Mouse (Mus musculus) embryonic stem cell, embryonic (primary cell): ENCODE data around the gene Catsperg2.
"Not testable (repeated sequence)": the region's sequence is repeated elsewhere in the genome, so short reads cannot be mapped to it uniquely, and the experiment has no call there.

ENCODE experiments used
- CTCF ChIA-PET, 4 experiments: fragments of 300-600 bp in 2 of 4; fragments of 350-600 bp in 2 of 4; sonication (Branson Sonifier 250); formaldehyde crosslinking; loops; one replicate each; lab custom pipeline; 2022; ENCODE audit warnings: inconsistent platforms in 2 of 4; lab: Charles Lee
- POLR2A ChIA-PET, 4 experiments: fragments of 300-600 bp in 2 of 4; fragments of 350-600 bp in 2 of 4; sonication (Branson Sonifier 250); formaldehyde crosslinking; loops; one replicate each; lab custom pipeline; 2022; ENCODE audit warnings: antibody characterized with exemption in 4 of 4, inconsistent platforms in 1 of 4; lab: Charles Lee

The Catsperg2 gene

DNA sequence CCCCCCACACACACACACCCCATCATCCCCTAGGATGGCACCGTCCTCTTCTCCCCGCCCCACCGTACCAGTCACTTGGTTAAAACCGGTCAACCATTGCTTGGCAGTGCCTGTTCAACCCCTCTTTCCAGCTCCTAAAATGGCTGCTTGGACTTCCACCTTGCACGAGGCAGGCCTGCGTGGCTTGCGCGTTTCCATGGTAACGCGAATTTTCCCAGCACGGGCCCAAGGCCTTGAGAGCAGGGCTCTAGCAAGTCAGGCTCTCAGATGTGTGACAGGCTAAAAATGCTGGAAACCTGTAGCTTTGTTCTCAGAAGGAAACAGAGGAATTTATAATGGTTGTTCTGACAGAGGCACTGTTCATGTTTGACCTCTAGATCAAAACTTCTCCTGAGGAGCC, at the start of gene Catsperg2:
Gene Catsperg2 (minus strand): TSS at position 173 of the 400 bp plus-strand sequence.
- CTCF ChIA-PET = not testable (repeated sequence)
- POLR2A ChIA-PET = interaction anchor here in 1 of 4 experiments (0.8 kb wide), 1 partner anchor 78 kb away, joined by 4 read pairs; no protein-coding TSS in a partner anchor

DNA sequence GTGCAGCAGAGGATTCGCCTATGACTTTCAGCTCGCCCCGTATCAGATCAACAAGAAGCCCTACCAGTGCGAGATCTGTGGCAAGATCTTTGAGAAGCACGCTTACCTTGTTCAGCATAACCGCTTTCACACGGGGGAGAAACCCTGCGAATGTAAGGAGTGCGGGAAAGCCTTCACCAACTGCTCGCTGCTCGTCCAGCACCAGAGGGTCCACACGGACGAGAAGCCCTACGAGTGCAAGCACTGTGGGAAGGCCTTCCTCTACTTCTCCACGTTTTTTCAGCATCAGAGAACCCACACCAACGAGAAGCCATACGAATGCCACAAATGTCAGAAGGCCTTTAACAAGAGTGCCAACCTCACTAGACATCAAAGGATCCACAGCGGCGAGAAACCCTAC, 49.7 kb upstream of the Catsperg2 start:
- CTCF ChIA-PET = no interaction called here
- POLR2A ChIA-PET = no interaction called here

DNA sequence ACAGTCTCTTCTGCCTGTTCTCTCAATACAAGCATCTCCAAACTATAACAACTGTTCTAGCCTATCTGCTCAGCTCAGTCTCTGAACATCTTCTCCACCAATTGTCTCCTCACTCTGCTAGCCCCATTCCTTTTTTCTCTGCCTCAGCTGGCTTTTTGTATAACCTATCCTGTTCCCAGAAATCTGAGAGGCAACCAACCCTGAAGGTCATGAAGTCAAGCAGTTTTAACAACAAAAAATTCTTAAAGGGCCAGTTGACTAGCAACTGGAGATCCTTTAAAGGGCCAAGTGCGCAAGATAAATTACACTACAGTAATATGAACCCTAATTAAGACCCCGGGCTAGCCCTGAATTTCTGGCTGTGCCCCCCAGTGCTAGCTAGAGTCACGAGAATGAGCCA, 47.5 kb upstream of the Catsperg2 start:
- CTCF ChIA-PET = no interaction called here
- POLR2A ChIA-PET = interaction anchor here in 1 of 4 experiments (1.5 to 1.7 kb wide), 2 partner anchors 9 to 44 kb away, joined by 3 to 6 read pairs; partner anchors contain the start of gene Zfp30

DNA sequence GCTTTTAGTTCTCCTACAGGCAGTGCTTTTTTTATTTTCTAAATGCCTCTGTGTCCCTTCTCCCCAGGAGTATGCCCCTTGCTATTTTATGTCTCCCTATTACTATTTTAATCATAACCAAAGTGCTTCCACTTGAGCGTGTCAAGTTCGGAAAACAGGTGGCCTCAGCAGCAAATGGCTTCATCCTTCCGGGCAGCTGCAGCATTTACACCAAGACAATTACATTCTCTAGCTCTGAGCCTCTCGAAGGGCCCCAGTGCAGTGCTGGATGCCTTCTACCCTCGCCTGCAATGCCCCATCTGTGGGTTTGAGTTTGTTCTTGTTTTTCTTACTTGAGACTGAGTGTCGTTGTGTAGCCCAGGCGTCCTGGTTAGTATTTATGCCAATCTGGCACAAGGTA, 46.7 kb upstream of the Catsperg2 start:
- CTCF ChIA-PET = no interaction called here
- POLR2A ChIA-PET = interaction anchor here in 2 of 4 experiments (1.5 to 2.1 kb wide), 2 partner anchors 10 to 45 kb away, joined by 3 to 6 read pairs; partner anchors contain the start of gene Zfp30 (in 1 of the 2)

DNA sequence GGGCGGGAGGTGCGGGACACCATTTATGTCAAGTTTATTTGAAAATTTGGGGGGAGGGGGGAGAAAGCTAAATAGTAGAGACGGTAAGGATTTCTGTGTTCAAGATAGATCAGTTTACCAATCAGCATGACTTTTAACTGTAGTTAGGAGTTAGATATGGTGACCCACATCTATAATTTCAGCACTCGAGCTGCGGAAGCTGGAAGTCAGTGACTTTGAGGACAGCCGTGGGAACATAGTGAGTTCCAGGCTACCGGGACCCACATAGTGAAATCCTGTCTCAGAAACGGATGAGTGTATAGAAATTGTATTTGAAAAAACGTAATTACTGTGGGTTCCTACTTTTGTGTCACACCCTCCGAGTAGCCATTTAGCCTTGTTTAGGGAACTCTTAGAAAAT, 42.1 kb upstream of the Catsperg2 start:
- ChIA-PET POLR2A (interaction anchor here in 3 of 4 experiments (0.6 to 2.0 kb wide), 8 partner anchors 12 to 1393 kb away, joined by 3 to 6 read pairs (median 4); partner anchors contain the start of gene Zfp30 (in 2 of the 3)), CTCF (interaction anchor here in 2 of 4 experiments (0.5 to 1.1 kb wide), 2 partner anchors 216 to 386 kb away, joined by 4 to 5 read pairs; no protein-coding TSS in a partner anchor)

DNA sequence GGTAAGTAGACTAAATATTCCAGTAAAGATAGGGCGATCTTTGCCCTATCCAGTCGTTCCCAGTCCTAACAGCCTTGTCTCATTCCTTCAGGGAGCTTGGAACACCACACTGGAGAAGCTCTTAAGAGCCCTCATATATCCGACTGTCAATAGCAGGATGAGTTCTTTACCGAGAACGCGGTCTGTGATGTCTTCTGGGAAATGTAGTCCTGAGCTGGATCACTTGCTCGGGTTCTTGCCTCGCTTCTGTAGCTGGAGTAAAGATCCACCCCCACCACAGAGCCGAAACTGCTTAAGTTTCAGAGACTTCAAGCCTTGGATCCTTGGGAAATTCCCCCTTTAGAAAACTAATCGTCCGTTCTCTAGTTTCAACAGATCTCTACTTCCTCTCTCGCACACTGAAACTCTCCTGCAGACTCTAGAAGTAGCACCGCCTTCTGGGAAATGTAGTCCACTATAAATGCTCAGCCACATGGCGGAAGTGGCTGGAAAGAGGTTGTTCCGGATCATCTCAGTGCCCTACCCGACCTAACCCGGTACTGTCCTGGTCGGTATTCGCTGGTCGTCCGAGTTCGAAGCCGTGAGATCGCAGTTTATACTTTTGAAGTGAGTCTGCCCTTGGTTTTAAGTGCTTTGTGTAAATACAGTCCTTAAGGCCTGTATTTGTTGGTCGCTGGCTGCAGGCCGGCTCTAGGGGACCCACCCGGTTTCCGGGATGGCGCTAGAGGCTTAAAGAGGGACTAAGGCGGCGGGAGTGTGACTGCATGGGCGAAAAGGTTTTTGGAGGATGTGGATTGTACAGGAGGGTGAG, 41.5 kb upstream of the Catsperg2 start, which contains the start of gene Zfp84:
Gene Zfp84 (plus strand): TSS at position 463 of the 811 bp plus-strand sequence.
- CTCF ChIA-PET = interaction anchor here in 1 of 4 experiments (1.1 kb wide), 1 partner anchor 387 kb away, joined by 5 read pairs; no protein-coding TSS in a partner anchor
- POLR2A ChIA-PET = interaction anchor here (0.5 to 2.0 kb wide), 29 partner anchors 10 to 1121 kb away, joined by 3 to 18 read pairs (median 3); partner anchors contain the start of genes Zfp30 (in 2 of the 4), Gm26920 (in 1 of the 4), Zfp146 (in 1 of the 4) and Zfp260 (in 1 of the 4)

DNA sequence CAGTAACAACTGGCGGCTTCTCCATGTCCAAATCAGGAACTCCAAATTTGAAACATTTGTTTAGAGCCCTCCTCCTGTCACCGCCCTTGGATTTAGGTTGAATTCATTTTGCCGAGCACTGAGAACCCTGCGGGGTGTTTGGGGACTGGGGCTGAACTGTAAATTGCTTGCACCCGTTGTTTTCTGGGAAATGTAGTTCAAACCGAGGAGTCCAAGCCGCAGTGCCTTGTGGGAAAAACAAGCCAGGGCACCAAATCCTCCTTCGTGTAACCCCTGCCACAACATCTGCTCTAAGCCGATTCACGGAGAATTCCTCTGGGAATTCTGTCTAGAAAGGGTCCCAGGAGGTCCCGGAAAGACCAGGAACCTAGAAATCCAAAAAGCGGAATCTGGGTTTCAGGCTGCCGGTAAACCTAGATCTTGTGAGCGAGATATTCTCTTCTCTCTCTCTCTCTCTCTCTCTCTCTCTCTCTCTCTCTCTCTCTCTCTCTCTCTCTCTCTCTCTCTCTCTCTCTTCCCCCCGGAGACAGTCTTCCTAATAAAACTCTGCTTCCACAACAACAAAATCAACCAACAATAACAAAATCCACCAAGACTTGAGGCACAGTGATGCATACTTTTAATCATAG, 40.3 kb upstream of the Catsperg2 start:
- CTCF ChIA-PET = no interaction called here
- POLR2A ChIA-PET = interaction anchor here in 1 of 4 experiments (1.1 kb wide), 1 partner anchor 49 kb away, joined by 4 read pairs; the partner anchor contains the start of gene Zfp790

DNA sequence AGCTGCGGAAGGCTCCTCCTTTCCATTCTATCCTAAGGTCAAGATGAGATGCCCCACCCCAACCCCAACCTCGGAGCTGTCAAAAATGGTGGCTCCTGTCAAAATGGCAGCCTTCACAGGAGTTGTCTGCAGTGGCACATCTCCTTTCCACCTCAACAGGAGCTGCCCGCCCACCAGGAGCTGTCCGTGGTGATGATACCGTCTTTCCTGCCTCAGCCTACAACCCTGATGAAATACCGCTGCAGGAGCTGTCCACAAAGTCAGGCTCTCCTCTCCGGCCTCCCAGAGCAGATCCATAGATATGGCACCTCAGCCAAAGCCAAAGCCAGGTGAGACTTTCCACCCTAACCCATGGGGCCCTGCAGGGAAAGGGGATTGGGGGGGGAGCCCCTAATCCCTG, 37.9 kb upstream of the Catsperg2 start:
- POLR2A ChIA-PET = interaction anchor here in 2 of 4 experiments (0.5 to 1.8 kb wide), 8 partner anchors 19 to 516 kb away, joined by 3 to 8 read pairs (median 4); partner anchors contain the start of genes Gm26920 (in 1 of the 2), Thap8 (in 1 of the 2), Wdr62 (in 1 of the 2) and Zfp30 (in 1 of the 2)
- CTCF ChIA-PET = interaction anchor here in 2 of 4 experiments (0.6 to 1.1 kb wide), 2 partner anchors 11 to 551 kb away, joined by 3 read pairs; partner anchors contain the start of gene Catsperg1 (in 1 of the 2)

DNA sequence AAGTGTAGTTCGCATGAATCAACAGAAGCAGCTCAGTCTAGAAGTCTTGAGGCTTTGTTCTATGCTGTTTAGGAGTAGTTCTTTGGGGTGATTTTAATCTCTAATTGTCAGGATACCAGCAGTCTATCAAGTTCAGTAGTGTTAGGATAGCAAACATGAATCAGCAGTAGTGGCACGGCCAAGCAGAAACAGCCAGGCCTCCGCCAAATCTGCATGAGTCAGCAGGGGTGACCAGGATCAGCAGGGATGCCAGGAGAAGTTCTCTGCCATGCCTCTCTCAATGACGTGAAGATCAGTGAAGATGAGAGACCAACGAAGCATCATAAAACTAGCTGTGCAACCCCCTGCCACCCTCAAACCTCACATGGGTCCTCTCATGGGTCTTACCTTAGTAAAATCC, 33.6 kb upstream of the Catsperg2 start:
- CTCF ChIA-PET = no interaction called here
- POLR2A ChIA-PET = no interaction called here

DNA sequence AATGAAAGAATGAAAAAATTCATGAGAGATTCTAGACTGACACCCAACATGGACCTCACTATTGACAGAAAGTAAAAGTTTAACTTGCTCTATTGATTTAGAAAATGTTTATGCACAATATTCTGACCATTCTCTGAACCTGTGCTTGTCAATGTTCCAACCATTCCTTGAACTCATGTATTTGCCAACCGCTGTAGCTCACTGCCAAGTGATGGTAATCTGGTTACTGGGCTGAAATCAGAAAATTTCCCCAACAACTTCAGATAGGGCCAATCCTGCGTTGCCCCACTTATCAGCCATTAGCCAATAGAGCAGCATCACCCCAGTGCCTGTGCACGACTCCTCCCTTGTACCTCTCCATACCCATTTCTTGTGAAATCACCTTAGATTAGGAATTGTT, 15.4 kb upstream of the Catsperg2 start:
- ChIA-PET CTCF (interaction anchor here in 1 of 4 experiments (0.5 kb wide), 1 partner anchor 356 kb away, joined by 3 read pairs; no protein-coding TSS in a partner anchor), POLR2A (no interaction called here)

DNA sequence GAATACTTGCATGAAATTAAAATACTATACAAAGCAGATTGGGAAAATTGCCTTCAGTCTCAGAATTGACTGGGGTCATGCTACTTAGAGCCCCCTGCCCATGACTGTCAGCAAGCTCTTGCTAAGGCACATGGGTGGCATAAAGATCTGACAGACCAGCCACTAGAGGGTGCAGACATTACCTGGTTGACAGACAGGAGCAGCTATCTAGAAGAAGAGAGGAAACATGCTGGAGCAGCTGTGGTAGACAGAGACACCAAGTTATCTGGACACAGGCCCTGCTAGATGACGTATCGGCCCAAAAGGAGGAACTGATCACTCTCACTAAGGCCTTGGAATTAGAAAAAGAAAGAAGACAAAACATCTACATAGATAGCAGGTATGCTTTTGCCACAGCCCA, 1.2 kb upstream of the Catsperg2 start:
- POLR2A ChIA-PET = no interaction called here
- CTCF ChIA-PET = interaction anchor here in 3 of 4 experiments (0.5 to 1.1 kb wide), 4 partner anchors 26 to 746 kb away, joined by 3 to 6 read pairs (median 4); partner anchors contain the start of genes Eif3k (in 1 of the 3), Map4k1 (in 1 of the 3) and Zfp30 (in 1 of the 3)

DNA sequence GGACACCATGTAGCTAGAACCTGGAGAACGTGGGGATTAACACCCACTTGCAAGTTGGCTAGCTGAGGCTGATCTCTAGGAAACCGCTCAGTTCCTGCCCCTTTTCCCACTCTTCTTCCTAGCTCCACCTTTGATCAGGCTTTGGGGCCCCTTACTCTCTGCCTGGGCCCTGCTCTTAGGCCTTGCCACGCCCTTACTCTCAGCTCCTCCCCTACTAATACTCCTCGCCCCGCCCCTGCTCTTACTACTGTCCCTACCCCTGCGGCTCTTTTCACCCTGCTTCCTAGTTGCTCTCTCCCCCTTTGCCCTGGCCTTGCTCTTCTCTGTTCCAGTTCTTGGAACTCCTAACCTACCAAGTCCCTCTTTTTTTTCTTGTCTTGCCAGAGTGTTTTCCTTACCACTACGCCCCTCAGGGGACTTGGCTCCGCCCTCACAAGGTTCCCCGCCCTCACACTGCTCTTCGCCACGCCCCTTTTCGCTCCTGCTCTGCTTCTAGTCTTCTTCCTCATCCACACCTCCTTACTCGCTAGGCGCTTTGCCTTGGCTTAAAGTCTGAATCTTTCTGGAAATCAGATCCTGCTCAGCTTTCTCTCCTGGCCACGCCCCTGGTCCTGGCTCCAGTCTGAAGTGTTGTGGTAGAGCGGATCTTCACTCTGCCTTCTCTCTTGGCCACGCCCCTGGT, 1.2 kb downstream of the Catsperg2 start:
- ChIA-PET CTCF (interaction anchor here in 1 of 4 experiments (0.6 kb wide), 1 partner anchor 197 kb away, joined by 3 read pairs; no protein-coding TSS in a partner anchor), POLR2A (interaction anchor here in 2 of 4 experiments (0.6 to 1.2 kb wide), 2 partner anchors 78 to 259 kb away, joined by 3 to 5 read pairs; partner anchors contain the start of gene Zfp568 (in 1 of the 2))

DNA sequence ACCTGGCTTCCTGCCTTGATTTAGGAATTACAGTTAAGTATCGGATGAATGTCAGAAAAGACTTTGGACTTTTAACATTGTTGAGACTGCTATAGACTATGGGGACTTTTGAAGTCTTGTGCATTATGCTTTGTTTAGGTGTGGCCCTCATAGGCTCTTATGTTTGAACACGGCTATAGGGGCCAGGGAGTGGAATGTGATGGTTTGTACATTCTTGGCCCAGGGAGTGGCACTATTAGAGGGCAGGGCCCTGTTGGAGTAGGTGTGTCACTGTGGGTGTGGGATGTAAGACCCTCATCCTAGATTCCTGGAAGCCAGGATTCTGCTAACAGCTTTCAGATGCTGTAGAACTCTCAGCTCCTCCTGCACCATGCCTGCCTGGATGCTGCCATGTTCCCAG, 17.9 kb downstream of the Catsperg2 start:
- POLR2A ChIA-PET = not testable (repeated sequence)
- CTCF ChIA-PET = interaction anchor here in 2 of 4 experiments (0.6 kb wide), 2 partner anchors 139 to 203 kb away, joined by 3 read pairs; no protein-coding TSS in a partner anchor

DNA sequence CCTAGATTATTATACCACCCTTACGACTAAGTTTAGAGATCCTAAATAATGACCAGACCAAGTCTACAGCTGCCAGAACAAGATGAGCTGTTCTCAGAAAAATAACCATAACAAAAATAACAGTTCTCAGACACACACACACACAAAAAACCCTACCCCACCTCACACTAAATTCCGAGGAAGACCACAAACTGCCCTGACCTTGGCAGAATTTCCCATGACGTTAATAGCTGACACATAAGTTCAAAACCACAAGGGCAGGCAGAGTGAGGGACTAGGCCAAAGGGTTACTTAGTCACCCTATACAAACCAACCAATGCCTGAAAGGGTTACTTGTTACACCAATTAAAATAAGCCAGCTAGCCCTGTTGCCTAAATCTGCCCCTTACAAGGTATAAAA, 31.6 kb downstream of the Catsperg2 start:
- CTCF ChIA-PET, POLR2A ChIA-PET: not testable (repeated sequence)

DNA sequence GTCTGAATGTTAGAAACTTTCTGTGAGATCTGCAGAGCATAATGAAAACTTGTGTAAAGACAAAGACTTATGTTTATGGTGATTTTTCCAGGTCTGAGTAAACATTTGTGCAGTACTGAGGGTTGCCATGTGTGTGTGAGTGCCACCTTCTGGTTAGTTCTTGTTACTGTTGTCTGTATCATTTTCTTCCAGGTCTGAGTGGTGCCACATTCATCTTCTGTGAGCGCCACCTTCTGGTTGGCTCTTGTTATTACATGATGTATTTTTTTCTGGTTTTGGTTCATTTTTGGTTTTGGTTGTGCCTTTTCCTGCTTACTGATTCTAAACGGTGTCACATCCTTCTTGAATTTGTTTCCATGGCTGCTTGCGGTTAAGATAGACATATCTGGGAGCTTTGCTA, 45.0 kb downstream of the Catsperg2 start:
- POLR2A ChIA-PET = no interaction called here
- CTCF ChIA-PET = interaction anchor here in 1 of 4 experiments (0.6 kb wide), 1 partner anchor 43 kb away, joined by 3 read pairs; no protein-coding TSS in a partner anchor
